Mouse (Mus musculus) liver, embryonic 14.5 days (tissue): Measurements from ENCODE around the gene Btbd19.
A peak's percentile ranks its signal among the peaks of the same experiment; 100 is the strongest.

ENCODE experiments used
- CTCF ChIP-seq: IDR thresholded peaks from 2 replicates; pipeline ENCODE4 v1.5.1; 2016; ENCODE audit warnings: antibody characterized with exemption, low read depth, control low read depth
- EP300 ChIP-seq: IDR thresholded peaks from 2 replicates; pipeline ENCODE4 v1.6.1; 2016; ENCODE audit warnings: antibody characterized with exemption, low read depth

DNA sequence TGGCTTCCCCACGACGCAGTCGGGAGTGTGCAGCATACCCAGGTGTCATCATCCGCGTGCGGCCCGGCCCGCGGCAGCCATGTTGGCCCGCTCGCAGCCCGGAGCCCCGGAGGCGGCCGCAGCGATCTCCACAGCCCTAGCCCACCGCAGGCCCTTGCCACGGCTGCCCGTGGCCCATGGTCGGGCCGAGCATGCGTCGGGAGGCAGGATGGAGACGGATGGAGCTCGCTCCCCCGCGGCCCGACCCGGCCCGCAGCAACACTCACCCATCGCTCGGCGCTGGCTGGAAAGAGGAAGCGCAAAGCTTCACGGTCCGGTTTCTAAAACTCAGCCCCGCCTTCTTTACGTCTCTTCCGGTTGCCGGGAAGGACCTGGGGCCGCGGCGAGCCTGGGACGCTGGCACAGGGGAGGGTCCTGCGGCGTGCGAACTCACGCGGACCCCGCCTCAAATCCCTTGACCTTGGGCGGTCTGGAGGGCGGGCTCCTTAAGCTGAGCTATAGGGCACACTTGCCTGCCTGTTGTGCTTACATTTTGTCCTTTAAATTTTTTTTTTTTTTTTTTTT is 30.3 kb upstream of the Btbd19 start, which contains the start of gene Rps8:
- TF ChIP-seq EP300 (no peak), CTCF (0 out of 2 replicates have a peak, but pooled peaks have one; percentile 6)
